Mouse (Mus musculus) CD8-positive naive resting alpha-beta T cell, adult 2 months (primary cell): ENCODE measurements at regions not wholly inside any gene's neighbourhood (a gene's known extent, or its start where the extent isn't known, plus 50 kb on each side); places are given as distances from the start of the nearest gene placed in this dataset.
"Not testable (repeated sequence)": the region's sequence is repeated elsewhere in the genome, so short reads cannot be mapped to it uniquely, and the experiment has no call there.

Source experiments
- DNase-seq, 2 experiments: peaks; one replicate each; pipeline ENCODE4 v3.0.0; 2022; ENCODE audit warnings: low read depth in 2 of 2, low spot score in 2 of 2

DNA sequence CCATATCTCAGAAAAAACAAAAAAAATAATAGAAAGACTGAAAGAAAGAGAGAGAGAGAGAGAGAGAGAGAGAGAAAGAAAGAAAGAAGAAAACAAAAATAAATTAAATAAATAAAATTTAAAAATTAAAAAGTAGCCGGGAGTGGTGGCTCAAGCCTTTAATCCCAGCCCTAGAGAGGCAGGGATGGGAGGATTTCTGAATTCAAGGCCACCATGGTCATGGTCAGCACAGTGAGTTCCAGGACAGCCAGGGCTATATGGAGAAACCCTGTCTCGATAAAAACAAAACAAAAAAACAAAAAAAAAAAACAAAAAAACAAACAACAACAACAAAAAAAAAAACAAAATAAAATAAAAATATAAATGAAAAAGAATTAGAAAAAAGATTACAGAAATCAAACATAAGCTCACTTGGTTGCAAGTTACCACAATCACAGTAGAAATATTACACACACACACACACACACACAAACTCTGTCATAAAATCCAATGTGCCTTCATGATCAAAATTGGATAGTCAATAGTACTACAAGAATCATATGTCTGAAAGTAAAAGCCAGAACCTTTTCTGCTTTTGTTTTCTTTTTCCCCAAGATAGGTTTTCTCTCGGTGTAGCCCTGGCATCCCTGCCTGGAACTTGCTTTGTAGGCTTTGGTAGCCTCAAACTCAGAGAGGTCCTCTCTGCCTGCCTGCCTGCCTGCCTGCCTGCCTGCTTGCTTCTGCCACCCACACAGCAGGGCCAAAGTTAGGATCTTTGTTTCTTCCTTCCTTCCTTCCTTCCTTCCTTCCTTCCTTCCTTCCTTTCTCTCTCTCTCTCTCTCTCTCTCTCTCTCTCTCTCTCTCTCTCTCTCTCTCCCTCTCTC lies 476.1 kb upstream of the Olfr161 start:
- DNase-seq = peak; percentile 21 to 37

DNA sequence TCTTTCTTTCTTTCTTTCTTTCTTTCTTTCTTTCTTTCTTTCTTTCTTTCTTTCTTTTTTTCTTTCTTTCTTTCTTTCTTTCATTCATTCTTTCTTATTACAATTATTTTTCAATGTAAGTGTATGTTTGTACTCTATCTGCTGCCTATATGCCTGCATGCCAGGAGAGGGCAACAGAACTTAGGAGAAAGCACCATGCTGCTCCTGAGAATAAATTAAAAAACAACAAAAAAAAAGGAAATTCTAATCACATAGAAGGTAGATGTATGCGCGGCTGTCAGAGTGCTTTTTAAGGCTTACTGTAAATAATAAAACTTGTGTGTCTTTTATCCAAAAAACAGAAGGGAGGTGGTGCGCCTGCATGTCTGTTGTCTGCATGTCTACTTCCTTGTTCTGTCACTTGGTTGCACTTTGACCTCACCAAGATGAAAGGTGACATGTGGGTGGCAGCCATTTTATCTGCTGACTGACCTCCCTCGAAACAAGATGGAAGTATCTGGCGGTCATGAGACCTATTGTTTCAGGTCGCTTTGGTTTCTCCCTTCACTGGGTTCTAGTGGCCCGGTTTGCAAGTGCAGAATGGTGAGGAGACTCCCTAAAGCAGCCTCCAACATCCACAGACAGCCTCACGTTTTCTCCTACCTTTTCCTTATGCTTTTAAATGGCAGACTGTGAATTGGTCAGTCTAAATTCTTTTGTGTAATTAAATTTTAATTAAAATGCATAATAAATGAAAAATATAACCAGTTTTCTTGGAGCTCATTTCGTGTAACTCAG lies 475.3 kb upstream of the Olfr161 start:
- peak; percentile 26 to 42 for DNase-seq

DNA sequence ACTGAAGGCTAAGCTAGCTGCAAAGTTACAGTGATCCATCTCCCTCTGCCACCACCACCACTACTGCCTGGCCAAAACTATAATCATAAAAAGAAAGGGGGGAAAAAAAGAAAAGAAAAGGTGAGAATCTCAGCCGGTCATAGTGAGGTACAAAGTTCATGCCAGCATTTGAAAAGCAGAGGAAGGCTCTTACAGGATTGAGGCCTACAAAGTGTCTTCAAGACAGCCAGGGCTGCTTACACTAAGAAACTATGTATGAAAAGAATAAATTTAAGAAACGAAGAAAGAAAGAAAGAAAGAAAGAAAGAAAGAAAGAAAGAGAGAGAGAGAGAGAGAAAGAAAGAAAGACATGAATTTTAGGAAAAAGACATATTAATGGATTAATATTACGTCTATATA lies 474.7 kb upstream of the Olfr161 start:
- peak; percentile 52 to 57 for DNase-seq

DNA sequence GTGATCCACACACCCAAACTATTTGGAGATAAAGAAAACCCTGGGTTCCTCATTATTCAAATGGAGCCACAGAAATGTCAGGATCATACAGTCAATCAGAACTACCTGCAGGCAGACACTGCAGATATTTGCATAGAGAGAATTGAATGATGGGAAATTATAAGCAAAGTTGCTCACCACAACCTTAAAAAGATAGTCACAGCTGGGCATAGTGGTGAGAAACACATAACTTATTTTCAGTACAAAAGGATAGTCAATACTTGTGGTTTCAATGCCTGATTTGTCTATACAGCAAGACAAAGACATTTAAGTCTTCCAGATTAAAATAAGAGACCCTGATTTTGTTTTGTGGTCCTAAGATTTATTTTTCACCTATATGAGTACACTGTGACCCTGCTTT lies 469.6 kb upstream of the Olfr161 start:
- not testable (repeated sequence) for DNase-seq

DNA sequence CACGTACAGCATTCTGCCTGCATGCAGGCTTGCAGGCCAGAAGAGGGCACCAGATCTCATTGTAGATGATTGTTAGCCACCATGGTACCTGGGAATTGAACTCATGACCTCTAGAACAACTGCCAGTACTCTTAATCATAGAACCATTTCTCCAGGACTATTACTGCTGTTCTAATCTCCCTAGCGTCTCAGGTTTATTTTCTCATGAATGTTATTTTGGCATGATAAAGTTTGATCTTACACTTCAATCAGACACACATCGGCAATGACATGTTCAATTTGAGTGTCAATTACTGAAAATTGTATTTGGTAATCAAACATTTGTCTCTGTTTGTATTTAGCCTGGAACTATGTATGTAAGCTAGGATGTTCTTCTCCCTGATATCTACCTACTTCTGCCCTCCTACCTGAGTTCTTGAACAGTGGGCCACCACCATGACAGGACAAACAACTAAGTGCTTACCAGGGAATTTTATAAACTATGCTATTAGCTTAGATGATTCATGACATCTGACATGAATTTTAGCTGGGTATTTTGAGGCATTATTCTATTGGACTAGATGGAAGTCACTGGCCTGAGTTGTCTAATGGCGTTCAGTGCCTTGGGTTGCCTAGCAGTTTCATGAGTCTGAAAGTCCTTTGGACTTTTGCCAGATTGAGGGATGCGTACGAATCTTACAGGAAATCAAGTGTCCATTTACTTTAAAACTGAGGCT lies 468.5 kb upstream of the Olfr161 start:
- not testable (repeated sequence) for DNase-seq

DNA sequence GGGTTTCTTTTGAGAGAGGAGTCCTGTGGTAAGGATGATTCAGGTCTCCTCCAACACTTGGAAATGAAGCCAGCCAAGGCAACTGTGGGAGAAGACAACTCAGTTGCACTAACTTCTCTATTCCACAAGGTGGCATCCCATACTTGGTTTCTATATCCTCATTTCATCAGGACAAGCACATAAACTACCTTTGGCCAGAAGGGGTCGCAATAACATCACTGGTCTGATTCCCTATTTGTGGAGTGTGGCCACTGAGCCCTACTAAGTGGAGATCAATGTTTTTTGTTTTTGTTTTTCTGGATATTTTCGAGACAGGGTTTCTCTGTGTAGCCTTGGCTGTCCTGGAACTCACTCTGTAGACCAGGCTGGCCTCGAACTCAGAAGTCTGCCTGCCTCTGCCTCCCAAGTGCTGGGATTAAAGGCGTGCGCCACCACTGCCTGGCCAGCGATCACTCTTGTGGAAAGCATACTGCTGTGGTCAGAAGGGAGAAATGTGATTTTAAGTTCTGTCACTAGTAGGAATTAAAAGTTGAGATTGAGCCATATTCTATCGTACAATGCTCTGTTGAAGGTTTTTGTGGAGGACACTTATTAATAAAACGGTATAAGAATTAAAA lies 467.9 kb upstream of the Olfr161 start:
- peak; percentile 30 to 41 for DNase-seq

DNA sequence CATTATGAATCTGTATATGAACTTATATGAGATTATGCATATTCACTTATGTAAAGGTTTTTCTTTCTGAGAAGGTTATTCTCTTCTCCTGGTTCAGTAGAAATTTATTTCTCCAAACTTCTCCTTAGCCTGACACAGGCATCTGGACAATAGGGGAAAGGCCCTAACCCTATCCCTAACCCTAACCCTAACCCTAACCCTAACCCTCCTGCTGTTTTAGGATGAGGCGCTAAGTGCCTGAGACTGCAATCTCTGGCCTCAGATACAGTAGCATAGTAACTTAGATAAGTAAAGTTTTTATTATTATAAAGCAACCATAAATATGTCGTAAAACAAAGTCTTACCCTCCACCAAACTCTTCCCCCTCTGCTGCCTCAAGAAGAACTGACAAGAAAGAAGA lies 463.5 kb upstream of the Olfr161 start:
- not testable (repeated sequence) for DNase-seq
